9 mouse cellular contexts compared by ENCODE assay signal in genomic region chr13:110557930-110558727, GRCm38 (mm10).
A peak's percentile ranks its signal among the peaks of the same experiment; 100 is the strongest.
DNase-seq lines count a peak whose midpoint lies in the region; ATAC-seq and TF ChIP-seq lines count a peak whose summit lies in the region.
"Had no signal": no experiment of that assay in that cellular context is flagged by ENCODE, and none has a peak within 500 bp of the region (broad histone marks: within the 10 kb centered on the region; RNA-seq: fewer than 3 reads in every experiment).

No protein-coding gene starts in this region.

- no peaks in the 10 kb centered on the region for H3K36me3 ChIP-seq in embryonic facial prominence, embryonic 12.5 days
- no peaks in the 10 kb centered on the region for H3K36me3 ChIP-seq in embryonic facial prominence, embryonic 10.5 days (replicated peaks)
- H3K36me3 ChIP-seq in heart, embryonic 16.5 days (ENCODE audit: control insufficient read depth, insufficient read depth), result no peaks in the 10 kb centered on the region
- H3K36me3 ChIP-seq in midbrain, embryonic 15.5 days (replicated peaks), result no peaks in the 10 kb centered on the region

- intact Hi-C loops in gastrocnemius, postnatal 36 days (cut with DNase I), result no loop called here

- no peak overlapping the region for H3K4me3 ChIP-seq in embryonic facial prominence, embryonic 12.5 days
- no peak overlapping the region for H3K4me3 ChIP-seq in embryonic facial prominence, embryonic 10.5 days
- H3K4me3 ChIP-seq in brown adipose tissue, adult 24 weeks (ENCODE audit: insufficient read depth, low read depth, low read length), result peak overlapping the region; percentile 32
- no peak overlapping the region for H3K4me3 ChIP-seq in heart, embryonic 16.5 days (ENCODE audit: low read length)
- H3K4me3 ChIP-seq in layer of hippocampus, adult 2 months, result peak overlapping the region; percentile 47
- H3K4me3 ChIP-seq in midbrain, embryonic 15.5 days, result no peak overlapping the region

- no peak overlapping the region for H3K4me2 ChIP-seq in embryonic facial prominence, embryonic 12.5 days (replicated peaks)
- peak overlapping the region; percentile 12; the same call in 1 of the 2 replicates for H3K4me2 ChIP-seq in heart, embryonic 16.5 days (ENCODE audit: low read depth, low read length)
- H3K4me2 ChIP-seq in midbrain, embryonic 15.5 days, result peak overlapping the region; percentile 16

- WGBS in embryonic facial prominence, embryonic 12.5 days, result 73% methylated on average over 28 of the region's 28 CpGs
- 84% methylated on average over 28 of the region's 28 CpGs for WGBS in embryonic facial prominence, embryonic 10.5 days
- 63% methylated on average over 28 of the region's 28 CpGs for WGBS in heart, embryonic 16.5 days
- 57% methylated on average over 28 of the region's 28 CpGs for WGBS in midbrain, embryonic 15.5 days

- TF ChIP-seq CTCF in layer of hippocampus, adult 2 months (conservative IDR thresholded peaks at IDR 0.05), result no peak

- no peak for DNase-seq in embryonic facial prominence, embryonic 10.5 days (ENCODE audit: low spot score)
- DNase-seq in layer of hippocampus, adult 2 months (ENCODE audit: low spot score in 2 of 2), result peak; percentile 32 to 55
- DNase-seq in embryo, embryonic 10.5 days (ENCODE audit: low spot score), result no peak
- DNase-seq in gastrocnemius, postnatal 36 days, result no peak

- H3K9me3 ChIP-seq in embryonic facial prominence, embryonic 12.5 days, result no peaks in the 10 kb centered on the region
- H3K9me3 ChIP-seq in embryonic facial prominence, embryonic 10.5 days, result no peaks in the 10 kb centered on the region
- no peaks in the 10 kb centered on the region for H3K9me3 ChIP-seq in heart, embryonic 16.5 days (replicated peaks; ENCODE audit: control insufficient read depth, low read length)
- no peaks in the 10 kb centered on the region for H3K9me3 ChIP-seq in midbrain, embryonic 15.5 days

- no peak; the same call in 1 of the 2 replicates for ATAC-seq in embryonic facial prominence, embryonic 12.5 days (ENCODE audit: insufficient number of reproducible peaks, insufficient read depth, low FRiP score, low TSS enrichment)
- peak; percentile 74 for ATAC-seq in heart, embryonic 16.5 days (replicated peaks; ENCODE audit: extremely low read depth, insufficient read depth, low FRiP score)
- ATAC-seq in midbrain, embryonic 15.5 days (replicated peaks), result peak; percentile 78

- H3K9ac ChIP-seq in embryonic facial prominence, embryonic 12.5 days, result no peak overlapping the region
- H3K9ac ChIP-seq in heart, embryonic 16.5 days (ENCODE audit: low read length), result no peak overlapping the region
- no peak overlapping the region for H3K9ac ChIP-seq in midbrain, embryonic 15.5 days

- no peaks in the 10 kb centered on the region for H3K4me1 ChIP-seq in embryonic facial prominence, embryonic 12.5 days
- no peaks in the 10 kb centered on the region for H3K4me1 ChIP-seq in embryonic facial prominence, embryonic 10.5 days
- peaks cover 20% of the 10 kb centered on the region for H3K4me1 ChIP-seq in brown adipose tissue, adult 24 weeks (ENCODE audit: control insufficient read depth, insufficient read depth, insufficient read length, low read length)
- H3K4me1 ChIP-seq in heart, embryonic 16.5 days (ENCODE audit: control insufficient read depth, insufficient read depth, low read length), result peaks cover 6% of the 10 kb centered on the region; the same call in 1 of the 2 replicates
- peaks cover 2% of the 10 kb centered on the region; the same call in 1 of the 2 replicates for H3K4me1 ChIP-seq in midbrain, embryonic 15.5 days

- no peaks in the 10 kb centered on the region for H3K27me3 ChIP-seq in embryonic facial prominence, embryonic 12.5 days
- no peaks in the 10 kb centered on the region for H3K27me3 ChIP-seq in embryonic facial prominence, embryonic 10.5 days (replicated peaks; ENCODE audit: low read depth, poor library complexity, severe bottlenecking)
- H3K27me3 ChIP-seq in heart, embryonic 16.5 days (ENCODE audit: control insufficient read depth, insufficient read depth, low read length), result no peaks in the 10 kb centered on the region
- H3K27me3 ChIP-seq in midbrain, embryonic 15.5 days (replicated peaks), result no peaks in the 10 kb centered on the region

- H3K27ac ChIP-seq in embryonic facial prominence, embryonic 12.5 days, result peak overlapping the region; percentile 50; the same call in 1 of the 2 replicates
- H3K27ac ChIP-seq in embryonic facial prominence, embryonic 10.5 days (replicated peaks), result no peak overlapping the region
- peak overlapping the region; percentile 86 for H3K27ac ChIP-seq in brown adipose tissue, adult 24 weeks (replicated peaks; ENCODE audit: low read depth, low read length)
- H3K27ac ChIP-seq in heart, embryonic 16.5 days (ENCODE audit: low read length), result peak overlapping the region; percentile 80
- H3K27ac ChIP-seq in layer of hippocampus, adult 2 months, result peak overlapping the region; percentile 85
- H3K27ac ChIP-seq in midbrain, embryonic 15.5 days, result peak overlapping the region; percentile 45
- H3K27ac ChIP-seq: macrophage had no signal

Comparison
In these comparisons a context has a peak if more than half of its experiments do, and no peak if none do; other contexts are left out.
1. H3K4me3 ChIP-seq: peak in brown adipose tissue, adult 24 weeks (single experiment) and layer of hippocampus, adult 2 months (single experiment); none in embryonic facial prominence, embryonic 12.5 days (single experiment), embryonic facial prominence, embryonic 10.5 days (single experiment), heart, embryonic 16.5 days (single experiment) and midbrain, embryonic 15.5 days (single experiment).
2. DNase-seq: peak in layer of hippocampus, adult 2 months (2 of 2); none in embryonic facial prominence, embryonic 10.5 days (single experiment), embryo, embryonic 10.5 days (single experiment) and gastrocnemius, postnatal 36 days (0 of 2).